Mouse (Mus musculus) kidney, embryonic 16.5 days (tissue): Measurements from ENCODE around the gene Sem1. TPM values are rescaled to one million over a fixed set of nuclear protein-coding genes. Genes with fewer than 3 reads are reported as not detected.
A peak's percentile ranks its signal among the peaks of the same experiment; 100 is the strongest.

ENCODE experiments used
- ATAC-seq: fragments of 200-750 bp; cut with Nextera tagmentation; 2 replicates; pipeline ENCODE4 v1.8.0; 2017; ENCODE audit warnings: moderate TSS enrichment; ENCODE audit not compliant: low FRiP score, low TSS enrichment
- H3K27ac ChIP-seq: fragments of 300-500 bp; sonication (generic); 2 replicates; pipeline ENCODE4 v1.5.1; 2014; ENCODE audit warnings: low read length
- H3K27me3 ChIP-seq: fragments of 300-500 bp; sonication (generic); 2 replicates; pipeline ENCODE4 v1.6.1; 2014; ENCODE audit warnings: low read length, control low read depth, mixed read lengths; ENCODE audit not compliant: insufficient read depth
- H3K36me3 ChIP-seq: fragments of 300-500 bp; sonication (generic); 2 replicates; pipeline ENCODE4 v1.6.1; 2014; ENCODE audit warnings: low read length, control low read depth, mixed read lengths; ENCODE audit not compliant: insufficient read depth
- H3K4me1 ChIP-seq: fragments of 300-500 bp; sonication (generic); 2 replicates; pipeline ENCODE4 v1.6.1; 2014; ENCODE audit warnings: low read length, control low read depth, mixed read lengths; ENCODE audit not compliant: insufficient read depth
- H3K4me2 ChIP-seq: fragments of 300-500 bp; sonication (generic); replicated peaks from 2 replicates; pipeline ENCODE4 v1.6.1; 2014; ENCODE audit warnings: low read depth, low read length
- H3K4me3 ChIP-seq: fragments of 300-500 bp; sonication (generic); 2 replicates; pipeline ENCODE4 v1.5.1; 2014; ENCODE audit warnings: mild to moderate bottlenecking, low read length
- H3K9ac ChIP-seq: fragments of 300-500 bp; sonication (generic); replicated peaks from 2 replicates; pipeline ENCODE4 v1.6.1; 2014; ENCODE audit warnings: low read length
- H3K9me3 ChIP-seq: fragments of 300-500 bp; sonication (generic); 2 replicates; pipeline ENCODE4 v1.6.1; 2016; ENCODE audit warnings: low read length, control low read depth
- WGBS: fragments of 180-500 bp; shearing (Covaris S2); extraction: QIAGEN DNeasy Blood & Tissue Kit; methylation state at CpG from one replicate; pipeline ENCODE4 v1.1.7; 2014; 5-methylcytosine and 5-hydroxymethylcytosine counted together
- polyA plus RNA-seq: library from polyadenylated mRNA; unstranded; fragments of >200 nt; fragmentation: Nextera tagmentation; extraction: Ambion mirVana; gene quantifications from 2 replicates; pipeline ENCODE4 v1.2.1, GENCODE M21; 2015

The Sem1 gene
- 211 and 217 TPM in 2 replicates for polyA plus RNA-seq

DNA sequence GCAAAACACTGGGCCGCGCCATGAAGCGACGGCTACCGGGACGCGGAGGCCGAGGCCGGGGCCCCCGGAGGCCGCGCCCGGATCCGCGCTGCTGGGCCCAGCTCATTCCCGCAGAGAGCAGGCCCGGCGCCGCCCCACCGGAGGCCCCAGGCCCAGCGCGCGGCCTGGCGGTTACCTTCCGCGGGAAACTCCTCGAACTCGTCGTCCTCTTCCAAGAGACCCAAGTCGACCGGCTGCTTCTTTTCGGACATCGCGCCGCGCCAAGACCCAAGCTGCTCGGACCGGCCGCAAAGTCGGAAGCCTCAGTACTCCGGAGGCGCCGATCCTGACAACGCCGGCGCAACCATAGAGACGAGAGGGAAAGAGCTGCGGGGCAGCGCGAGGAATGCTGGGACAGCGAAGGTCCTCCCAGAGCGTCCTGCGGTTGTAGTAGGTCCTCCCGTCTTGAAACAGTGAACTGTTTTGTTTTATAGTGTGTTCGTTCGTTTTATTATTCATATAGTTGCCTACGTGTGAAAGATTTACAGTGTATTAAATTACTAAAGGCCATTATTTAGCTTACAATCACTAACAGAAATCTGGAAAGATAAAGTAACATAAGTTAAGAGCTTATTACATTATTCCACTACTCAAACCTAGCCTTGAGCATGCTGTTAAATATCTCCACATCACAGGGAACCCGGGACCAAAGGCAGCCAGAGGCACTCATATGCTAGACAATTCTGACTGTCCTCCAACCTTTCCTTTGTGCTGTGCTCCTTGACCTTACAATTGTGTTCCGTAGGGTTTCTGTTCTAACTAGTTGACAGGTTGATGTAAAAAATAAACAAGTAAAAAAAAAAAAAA is at the start of gene Sem1:
Gene Sem1 (minus strand): TSS at position 360 of the 846 bp plus-strand sequence.
- no peaks in the 10 kb centered on the region for H3K9me3 ChIP-seq
- WGBS, result 1% methylated on average over 59 of the region's 59 CpGs
- peak; percentile 98 for ATAC-seq
- peak within 1 kb of the TSS; percentile 91 for H3K27ac ChIP-seq
- H3K4me1 ChIP-seq, result peaks cover 9% of the 10 kb centered on the region
- H3K9ac ChIP-seq, result peak within 1 kb of the TSS; percentile 99
- 0 out of 2 replicates have a peak, but pooled peaks cover 4% of the 10 kb centered on the region for H3K36me3 ChIP-seq
- peak within 1 kb of the TSS; percentile 85 for H3K4me2 ChIP-seq
- no peaks in the 10 kb centered on the region for H3K27me3 ChIP-seq
- peak within 1 kb of the TSS; percentile 97 for H3K4me3 ChIP-seq

DNA sequence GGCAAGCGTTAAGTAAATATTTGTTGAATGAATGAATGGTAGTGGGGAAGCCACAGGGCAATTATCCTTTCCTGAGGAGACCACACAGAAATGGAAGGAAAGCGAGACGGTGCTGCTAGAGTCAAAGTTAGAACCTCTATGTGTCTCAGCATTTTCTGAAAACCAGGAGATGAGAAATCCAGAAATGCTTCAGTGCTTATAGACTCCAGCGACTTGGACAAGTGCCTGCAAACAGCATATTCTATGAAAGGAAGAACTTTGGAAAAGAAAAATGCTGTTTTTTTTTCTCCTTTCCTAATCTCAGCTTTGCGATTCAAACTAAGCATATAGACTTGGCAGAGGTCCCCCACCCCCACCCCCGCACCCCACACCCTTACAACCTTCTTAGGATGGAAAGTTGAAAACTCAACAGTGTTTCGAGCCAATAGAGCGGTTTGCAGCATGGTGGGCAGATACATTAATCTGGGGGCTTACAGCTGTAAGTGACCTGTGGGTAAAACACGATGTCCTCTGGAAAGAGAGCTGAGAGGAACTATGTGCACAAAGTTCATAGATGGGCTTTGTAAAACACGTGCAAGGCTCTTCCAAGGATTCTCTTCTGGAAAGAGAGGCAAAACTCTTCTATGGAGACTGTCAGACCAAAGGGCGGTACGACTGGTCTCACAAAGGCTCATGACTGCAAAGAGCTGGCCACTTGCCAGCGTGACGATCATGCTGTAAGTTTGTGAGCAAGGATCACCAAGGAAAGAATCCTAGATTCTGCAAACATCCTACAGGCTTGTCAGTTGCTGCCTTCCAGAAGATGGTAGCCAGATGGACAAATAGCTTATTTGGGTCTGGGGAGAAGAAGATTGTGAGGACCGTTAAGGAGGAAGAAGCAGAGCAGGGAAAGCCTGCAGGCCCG is 44.6 kb upstream of the Sem1 start:
- H3K9me3 ChIP-seq, result no peaks in the 10 kb centered on the region
- no peak overlapping the region for H3K9ac ChIP-seq
- no peak overlapping the region for H3K4me3 ChIP-seq
- no peak overlapping the region for H3K27ac ChIP-seq
- no peaks in the 10 kb centered on the region for H3K4me1 ChIP-seq
- no peak for ATAC-seq
- H3K36me3 ChIP-seq, result no peaks in the 10 kb centered on the region
- 60% methylated on average over 16 of the region's 16 CpGs for WGBS
- H3K4me2 ChIP-seq, result no peak overlapping the region
- H3K27me3 ChIP-seq, result no peaks in the 10 kb centered on the region

DNA sequence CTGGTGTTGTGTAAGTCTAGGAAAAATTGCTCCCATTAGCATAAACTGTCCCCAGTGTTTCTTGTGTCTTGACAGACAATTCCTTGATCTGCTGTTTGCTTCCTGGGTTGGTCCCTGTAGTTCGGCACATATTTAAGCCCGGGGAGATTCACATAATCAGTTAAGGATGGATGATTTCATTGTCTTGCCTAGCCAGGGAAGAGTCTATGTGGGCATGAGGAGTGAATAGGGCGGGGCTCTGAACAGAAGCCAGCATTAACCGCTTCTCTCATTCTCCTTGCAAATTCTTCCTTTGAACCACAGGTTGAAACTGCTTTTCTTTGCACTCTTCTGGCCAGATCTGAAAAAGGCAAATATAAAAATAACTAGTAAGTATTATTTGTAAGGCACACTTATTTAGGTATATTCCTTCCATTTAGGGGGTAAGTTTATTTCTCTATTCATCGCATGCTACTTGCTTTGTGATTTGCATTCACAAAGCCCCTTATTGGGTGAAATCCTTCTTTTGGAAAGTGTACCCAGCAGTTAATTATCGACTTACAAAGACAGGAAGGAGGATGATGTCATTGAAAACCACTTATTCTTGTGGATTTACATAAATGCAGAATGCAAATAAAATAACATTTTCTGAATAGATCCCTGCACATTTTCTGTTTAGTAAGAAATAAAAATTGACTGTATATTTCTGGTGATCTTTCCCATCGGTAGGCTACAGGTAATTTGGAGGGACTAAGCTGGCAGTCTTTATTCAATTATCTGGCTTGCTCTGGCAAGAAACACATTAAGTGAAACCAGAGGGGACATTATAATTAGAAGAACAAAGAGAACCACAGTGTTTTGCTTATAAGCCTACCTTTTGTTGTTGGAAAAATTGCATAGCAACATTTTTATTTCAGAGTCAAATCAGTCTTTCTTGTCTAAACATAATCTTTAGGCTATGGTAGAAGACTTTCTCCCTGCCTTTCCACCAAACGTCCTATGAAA is 25.4 kb upstream of the Sem1 start:
- no peak overlapping the region for H3K4me2 ChIP-seq
- 74% methylated on average over 8 of the region's 8 CpGs for WGBS
- H3K9me3 ChIP-seq, result no peaks in the 10 kb centered on the region
- no peaks in the 10 kb centered on the region for H3K4me1 ChIP-seq
- ATAC-seq, result no peak
- H3K27ac ChIP-seq, result no peak overlapping the region
- H3K9ac ChIP-seq, result no peak overlapping the region
- H3K4me3 ChIP-seq, result no peak overlapping the region
- H3K27me3 ChIP-seq, result no peaks in the 10 kb centered on the region
- no peaks in the 10 kb centered on the region for H3K36me3 ChIP-seq

DNA sequence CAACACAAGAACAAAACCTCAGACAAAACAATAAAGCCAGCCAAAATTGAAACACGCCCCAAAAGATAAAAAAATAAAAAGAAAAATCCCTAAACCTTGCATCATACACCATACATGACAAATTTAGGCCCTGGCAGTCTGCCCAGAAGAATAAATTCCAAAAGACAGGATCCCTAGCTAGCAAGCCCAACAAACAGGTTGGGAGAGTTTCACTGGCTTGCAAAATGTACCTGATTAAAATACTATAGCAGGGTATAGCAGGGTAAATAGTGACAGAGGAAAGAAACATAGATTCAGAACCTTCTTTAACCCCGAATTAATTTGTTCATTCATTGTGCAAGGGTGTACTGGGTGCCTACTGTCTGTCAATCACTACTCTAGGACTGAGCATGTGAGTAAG is 7.8 kb upstream of the Sem1 start:
- H3K27me3 ChIP-seq, result no peaks in the 10 kb centered on the region
- H3K9ac ChIP-seq, result no peak overlapping the region
- no peaks in the 10 kb centered on the region for H3K4me1 ChIP-seq
- 66% methylated on average over 2 of the region's 2 CpGs for WGBS
- no peaks in the 10 kb centered on the region for H3K9me3 ChIP-seq
- ATAC-seq, result no peak
- no peak overlapping the region for H3K4me3 ChIP-seq
- no peak overlapping the region for H3K4me2 ChIP-seq
- H3K27ac ChIP-seq, result no peak overlapping the region
- no peaks in the 10 kb centered on the region for H3K36me3 ChIP-seq

DNA sequence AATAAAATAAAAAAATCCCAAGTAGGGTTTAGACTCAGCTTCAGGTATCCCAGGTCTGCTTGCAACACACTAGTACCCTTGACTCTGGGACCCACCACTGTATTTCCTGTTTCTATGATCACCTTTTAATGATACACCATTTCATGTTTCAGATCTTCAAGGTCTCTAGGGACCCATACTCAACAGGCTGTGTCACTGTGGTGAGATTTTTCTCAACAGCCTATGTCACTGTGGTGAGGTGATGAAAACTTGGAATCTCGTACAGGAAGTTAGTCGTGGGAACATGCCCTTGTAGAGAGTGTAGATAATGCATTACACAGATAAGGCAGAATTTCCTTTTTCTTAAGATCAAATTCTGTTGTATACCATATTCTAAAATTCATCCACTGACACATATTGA is 3.4 kb upstream of the Sem1 start:
- WGBS, result 81% methylated on average over 2 of the region's 2 CpGs
- no peak overlapping the region for H3K4me2 ChIP-seq
- H3K27ac ChIP-seq, result no peak overlapping the region
- no peaks in the 10 kb centered on the region for H3K36me3 ChIP-seq
- no peaks in the 10 kb centered on the region for H3K27me3 ChIP-seq
- ATAC-seq, result no peak
- H3K9me3 ChIP-seq, result no peaks in the 10 kb centered on the region
- no peak overlapping the region for H3K9ac ChIP-seq
- H3K4me1 ChIP-seq, result peaks cover 6% of the 10 kb centered on the region
- H3K4me3 ChIP-seq, result no peak overlapping the region

DNA sequence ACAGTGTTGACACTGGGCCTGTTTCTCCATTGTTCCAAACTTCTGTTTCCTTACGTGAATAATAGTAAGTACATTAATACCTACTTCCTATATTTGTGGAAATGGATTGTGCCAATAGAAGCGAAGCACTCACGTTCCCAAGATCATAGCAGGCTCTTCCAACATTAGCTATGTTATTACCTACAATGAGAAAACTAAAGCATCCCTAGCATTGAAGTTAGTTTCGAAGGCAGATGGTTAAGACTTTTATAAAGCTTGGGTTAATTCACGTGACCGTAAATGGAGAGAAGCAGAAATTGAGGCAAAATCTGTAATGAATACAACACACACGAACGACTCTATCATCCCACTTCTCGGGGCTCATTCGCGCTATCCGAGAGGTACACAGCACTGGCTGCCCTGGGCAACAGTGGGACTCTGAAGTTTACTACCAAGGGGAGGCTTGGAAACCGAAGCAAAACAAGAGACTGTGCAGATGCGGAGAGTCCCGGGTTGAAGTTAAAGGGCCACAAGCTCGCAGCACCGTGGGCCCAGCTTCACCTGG is 650 bp downstream of the Sem1 start:
- H3K4me2 ChIP-seq, result peak overlapping the region; percentile 85
- peak; percentile 84 for ATAC-seq
- H3K4me1 ChIP-seq, result peaks cover 9% of the 10 kb centered on the region
- H3K36me3 ChIP-seq, result 0 out of 2 replicates have a peak, but pooled peaks cover 4% of the 10 kb centered on the region
- peak overlapping the region; percentile 99 for H3K9ac ChIP-seq
- peak overlapping the region; percentile 97 for H3K4me3 ChIP-seq
- no peaks in the 10 kb centered on the region for H3K27me3 ChIP-seq
- WGBS, result 2% methylated on average over 17 of the region's 17 CpGs
- no peaks in the 10 kb centered on the region for H3K9me3 ChIP-seq
- H3K27ac ChIP-seq, result peak overlapping the region; percentile 91

DNA sequence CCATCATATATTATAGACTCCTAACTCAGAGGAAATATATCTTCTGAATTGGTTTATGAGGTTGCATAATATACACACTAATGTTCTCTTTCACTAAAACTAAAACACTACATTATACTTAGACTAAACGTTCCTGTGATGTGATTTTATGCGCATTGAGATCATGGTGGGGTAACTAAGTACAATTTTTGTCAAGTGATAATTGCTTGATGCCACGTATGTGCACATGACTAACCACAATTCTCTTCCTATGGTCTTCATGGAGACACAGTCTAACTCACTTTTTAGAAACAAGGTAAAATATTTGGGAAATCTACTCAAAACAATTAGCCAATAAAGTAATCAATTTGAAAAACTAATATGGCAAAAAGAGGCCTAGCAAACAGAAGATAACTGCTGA is 1.2 kb downstream of the Sem1 start:
- Histone ChIP-seq H3K4me1 (peaks cover 9% of the 10 kb centered on the region), H3K4me2 (peak overlapping the region; percentile 85), H3K27me3 (no peaks in the 10 kb centered on the region), H3K27ac (no peak overlapping the region), H3K9me3 (no peaks in the 10 kb centered on the region), H3K36me3 (0 out of 2 replicates have a peak, but pooled peaks cover 4% of the 10 kb centered on the region), H3K4me3 (peak overlapping the region; percentile 97), H3K9ac (peak overlapping the region; percentile 99)
- ATAC-seq, result no peak
- 57% methylated on average over 3 of the region's 3 CpGs for WGBS

DNA sequence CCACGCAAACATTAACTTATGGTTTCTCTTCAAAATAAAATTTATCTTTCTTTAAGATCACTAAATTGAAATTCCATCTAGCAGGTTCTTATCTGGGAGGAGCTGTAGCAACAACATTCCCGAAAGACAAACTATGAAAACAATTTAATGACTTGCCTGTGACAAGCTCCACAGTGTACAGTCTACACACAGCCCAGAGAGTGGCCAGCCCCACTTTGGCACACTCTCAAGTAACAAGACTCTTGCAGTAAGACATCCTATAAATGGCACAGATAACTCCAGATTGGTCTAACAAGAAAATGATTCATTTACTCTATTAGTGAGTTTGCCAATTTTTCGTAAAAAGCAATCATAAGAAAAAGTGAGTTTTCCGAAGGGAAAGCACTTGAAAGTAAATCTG is 2.7 kb downstream of the Sem1 start:
- Histone ChIP-seq H3K27ac (no peak overlapping the region), H3K36me3 (0 out of 2 replicates have a peak, but pooled peaks cover 4% of the 10 kb centered on the region), H3K9me3 (no peaks in the 10 kb centered on the region), H3K4me3 (no peak overlapping the region), H3K4me1 (peaks cover 9% of the 10 kb centered on the region), H3K27me3 (no peaks in the 10 kb centered on the region), H3K4me2 (no peak overlapping the region), H3K9ac (no peak overlapping the region)
- WGBS, result 75% methylated on average over 4 of the region's 4 CpGs
- ATAC-seq, result no peak

DNA sequence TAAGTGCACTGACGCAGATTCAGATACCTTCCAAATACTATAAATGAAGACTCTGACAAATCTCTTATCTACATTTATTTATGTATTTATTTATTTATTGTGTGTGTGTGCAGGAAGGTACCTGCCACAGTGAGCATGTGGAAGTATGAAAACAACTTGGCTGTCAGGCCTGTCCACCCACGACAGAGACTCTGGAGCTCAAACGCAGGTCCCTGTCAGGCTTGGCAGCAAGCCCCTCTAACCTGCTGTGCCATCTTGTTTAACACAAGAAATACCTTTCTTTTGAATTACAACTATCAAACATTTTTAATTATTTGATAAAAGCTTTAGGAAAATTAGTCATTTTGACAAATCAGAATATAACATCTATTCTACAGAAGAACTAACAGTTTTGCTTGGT is 10.0 kb downstream of the Sem1 start:
- 0 out of 2 replicates have a peak, but pooled peaks cover 4% of the 10 kb centered on the region for H3K36me3 ChIP-seq
- H3K27me3 ChIP-seq, result no peaks in the 10 kb centered on the region
- no peak overlapping the region for H3K4me3 ChIP-seq
- no peak for ATAC-seq
- H3K9me3 ChIP-seq, result no peaks in the 10 kb centered on the region
- H3K4me1 ChIP-seq, result no peaks in the 10 kb centered on the region
- no peak overlapping the region for H3K4me2 ChIP-seq
- H3K9ac ChIP-seq, result no peak overlapping the region
- WGBS, result 77% methylated on average over 3 of the region's 3 CpGs
- H3K27ac ChIP-seq, result no peak overlapping the region
